Mouse (Mus musculus): ENCODE results near the gene Fer1l4. TPM values are rescaled to one million over a fixed set of nuclear protein-coding genes. Genes with fewer than 3 reads are reported as not detected.

The Fer1l4 gene
- polyA plus RNA-seq, 1 experiment from 2014 or later = 0.04 TPM

DNA sequence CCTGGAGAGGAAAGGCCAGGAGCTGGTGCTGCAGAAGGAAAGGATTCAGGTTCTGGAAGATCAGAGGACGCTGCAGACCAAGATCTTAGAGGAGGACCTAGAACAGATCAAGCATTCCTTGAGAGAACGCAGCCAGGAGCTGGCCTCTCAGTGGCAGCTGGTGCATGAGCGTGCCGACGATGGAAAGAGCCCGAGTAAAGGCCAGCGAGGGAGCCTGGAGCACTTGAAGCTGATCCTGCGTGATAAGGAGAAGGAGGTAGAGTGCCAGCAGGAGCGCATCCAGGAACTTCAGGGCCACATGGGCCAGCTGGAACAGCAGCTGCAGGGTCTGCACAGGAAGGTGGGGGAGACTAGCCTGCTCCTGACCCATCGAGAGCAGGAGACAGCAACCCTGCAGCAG is 61.6 kb downstream of the Fer1l4 start:
- Histone ChIP-seq H3K4me3 (0 out of 2 replicates have a peak overlapping the region, but pooled peaks have one; percentile 12), H3K4me1 (no peaks in the 10 kb centered on the region), H3K36me3 (peaks cover 100% of the 10 kb centered on the region), H3K9me3 (replicated peaks) (no peaks in the 10 kb centered on the region), H3K27ac (replicated peaks) (no peak overlapping the region), H3K27me3 (ENCODE audit: low read depth, poor library complexity, severe bottlenecking) (no peaks in the 10 kb centered on the region)
- 97% methylated on average over 10 of the region's 10 CpGs for WGBS
- DNase-seq (ENCODE audit: low spot score) = no peak

DNA sequence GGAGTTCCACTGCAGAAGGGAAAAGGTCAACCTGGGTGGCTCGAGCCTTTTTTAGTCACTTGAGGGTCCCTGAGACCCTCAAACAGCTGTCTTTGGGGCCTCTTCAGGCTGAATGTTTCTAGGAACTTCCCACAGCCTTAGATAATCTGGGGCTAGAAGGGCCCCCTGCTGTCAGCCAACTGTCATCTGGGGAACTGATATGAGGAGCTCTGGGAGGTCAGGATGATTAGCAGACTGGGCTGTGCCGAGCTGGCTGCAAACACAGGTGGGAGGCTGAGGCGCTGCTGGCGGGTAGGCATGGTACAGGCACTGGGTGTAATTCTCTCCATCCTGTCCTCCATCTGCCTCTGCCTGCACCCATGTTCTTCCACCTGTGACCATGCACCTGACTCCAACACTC is 63.7 kb downstream of the Fer1l4 start:
- DNase-seq (ENCODE audit: low spot score) = no peak
- no peaks in the 10 kb centered on the region for H3K4me1 ChIP-seq
- no peak overlapping the region for H3K27ac ChIP-seq (replicated peaks)
- 85% methylated on average over 4 of the region's 4 CpGs for WGBS
- peaks cover 100% of the 10 kb centered on the region for H3K36me3 ChIP-seq
- H3K9me3 ChIP-seq (replicated peaks) = no peaks in the 10 kb centered on the region
- no peak overlapping the region; the same call in 1 of the 2 replicates for H3K4me3 ChIP-seq
- H3K27me3 ChIP-seq (ENCODE audit: low read depth, poor library complexity, severe bottlenecking) = no peaks in the 10 kb centered on the region

DNA sequence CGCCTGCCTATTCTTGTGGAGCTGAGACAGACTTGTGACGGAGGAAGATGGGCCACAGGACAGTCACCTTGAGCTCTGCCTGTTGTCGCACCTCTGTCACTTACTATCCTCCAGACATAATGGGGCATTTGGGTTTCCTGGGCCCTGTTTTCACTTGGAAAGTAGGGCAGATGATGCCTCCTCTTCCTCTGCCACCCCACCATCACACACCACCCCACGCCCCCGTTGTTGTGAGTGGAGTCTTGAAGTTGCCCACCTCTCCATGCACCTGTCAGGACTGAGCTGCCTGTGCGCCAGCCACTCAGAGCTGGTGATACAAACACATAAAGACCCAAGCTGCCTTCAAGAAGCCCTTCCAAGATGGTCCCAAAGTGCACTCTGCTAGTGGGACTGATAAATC is 65.6 kb downstream of the Fer1l4 start:
- no peaks in the 10 kb centered on the region for H3K27me3 ChIP-seq (ENCODE audit: low read depth, poor library complexity, severe bottlenecking)
- H3K36me3 ChIP-seq = peaks cover 100% of the 10 kb centered on the region
- WGBS = 96% methylated on average over 6 of the region's 6 CpGs
- no peaks in the 10 kb centered on the region for H3K9me3 ChIP-seq (replicated peaks)
- H3K4me3 ChIP-seq = no peak overlapping the region
- H3K27ac ChIP-seq (replicated peaks) = no peak overlapping the region
- no peak for DNase-seq (ENCODE audit: low spot score)
- no peaks in the 10 kb centered on the region for H3K4me1 ChIP-seq

DNA sequence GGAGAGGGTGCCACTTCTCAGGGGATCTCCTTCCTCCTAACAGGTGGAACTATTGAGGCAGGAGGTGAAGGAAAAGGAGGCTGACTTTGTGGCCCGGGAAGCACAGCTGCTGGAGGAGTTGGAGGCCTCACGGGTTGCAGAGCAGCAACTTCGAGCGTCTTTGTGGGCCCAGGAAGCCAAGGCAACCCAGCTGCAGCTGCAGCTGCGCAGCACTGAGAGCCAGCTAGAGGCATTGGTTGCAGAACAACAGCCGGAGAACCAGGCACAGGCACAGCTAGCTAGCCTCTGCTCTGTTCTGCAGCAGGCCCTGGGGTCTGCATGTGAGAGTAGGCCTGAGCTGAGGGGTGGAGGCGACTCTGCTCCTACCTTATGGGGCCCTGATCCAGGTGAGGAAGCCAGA is 67.0 kb downstream of the Fer1l4 start:
- no peak for DNase-seq (ENCODE audit: low spot score)
- H3K4me1 ChIP-seq = no peaks in the 10 kb centered on the region
- no peak overlapping the region for H3K27ac ChIP-seq (replicated peaks)
- H3K27me3 ChIP-seq (ENCODE audit: low read depth, poor library complexity, severe bottlenecking) = no peaks in the 10 kb centered on the region
- no peaks in the 10 kb centered on the region for H3K9me3 ChIP-seq (replicated peaks)
- H3K36me3 ChIP-seq = peaks cover 100% of the 10 kb centered on the region
- WGBS = 90% methylated on average over 7 of the region's 7 CpGs
- H3K4me3 ChIP-seq = no peak overlapping the region

DNA sequence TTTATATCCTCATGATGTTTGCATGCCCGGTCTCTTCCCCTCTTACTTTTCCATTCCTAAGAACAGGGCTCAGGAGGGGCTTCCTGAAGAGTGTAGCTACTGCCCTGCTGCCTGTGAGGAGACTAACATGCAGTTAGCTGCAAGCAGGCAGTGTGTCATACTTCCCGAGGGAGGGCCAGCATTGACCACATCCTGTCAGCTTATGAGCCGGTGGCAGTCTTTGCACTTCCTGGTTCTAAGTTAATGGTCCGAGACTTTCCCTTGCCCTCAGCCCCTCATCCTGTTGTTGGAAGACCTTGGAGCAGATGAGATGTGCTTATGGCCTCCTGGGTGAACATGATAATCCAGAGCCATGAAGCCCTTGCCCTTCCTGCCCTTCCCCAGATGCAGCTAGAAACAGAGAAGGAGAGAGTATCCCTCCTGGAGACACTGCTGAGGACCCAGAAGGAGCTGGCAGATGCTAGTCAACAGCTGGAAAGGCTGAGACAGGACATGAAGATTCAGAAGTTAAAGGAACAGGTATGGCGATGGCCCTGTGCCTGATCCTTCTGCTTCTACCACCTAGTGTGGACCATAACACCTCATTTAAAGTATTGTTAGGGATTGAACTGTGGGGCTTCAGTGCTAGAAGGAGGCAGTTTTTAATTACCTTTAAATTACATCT is 73.3 kb downstream of the Fer1l4 start:
- no peak for DNase-seq (ENCODE audit: low spot score)
- Histone ChIP-seq H3K27me3 (ENCODE audit: low read depth, poor library complexity, severe bottlenecking) (no peaks in the 10 kb centered on the region), H3K36me3 (peaks cover 99% of the 10 kb centered on the region), H3K27ac (replicated peaks) (no peak overlapping the region), H3K4me1 (no peaks in the 10 kb centered on the region), H3K9me3 (replicated peaks) (no peaks in the 10 kb centered on the region), H3K4me3 (no peak overlapping the region)
- WGBS = 84% methylated on average over 5 of the region's 5 CpGs

DNA sequence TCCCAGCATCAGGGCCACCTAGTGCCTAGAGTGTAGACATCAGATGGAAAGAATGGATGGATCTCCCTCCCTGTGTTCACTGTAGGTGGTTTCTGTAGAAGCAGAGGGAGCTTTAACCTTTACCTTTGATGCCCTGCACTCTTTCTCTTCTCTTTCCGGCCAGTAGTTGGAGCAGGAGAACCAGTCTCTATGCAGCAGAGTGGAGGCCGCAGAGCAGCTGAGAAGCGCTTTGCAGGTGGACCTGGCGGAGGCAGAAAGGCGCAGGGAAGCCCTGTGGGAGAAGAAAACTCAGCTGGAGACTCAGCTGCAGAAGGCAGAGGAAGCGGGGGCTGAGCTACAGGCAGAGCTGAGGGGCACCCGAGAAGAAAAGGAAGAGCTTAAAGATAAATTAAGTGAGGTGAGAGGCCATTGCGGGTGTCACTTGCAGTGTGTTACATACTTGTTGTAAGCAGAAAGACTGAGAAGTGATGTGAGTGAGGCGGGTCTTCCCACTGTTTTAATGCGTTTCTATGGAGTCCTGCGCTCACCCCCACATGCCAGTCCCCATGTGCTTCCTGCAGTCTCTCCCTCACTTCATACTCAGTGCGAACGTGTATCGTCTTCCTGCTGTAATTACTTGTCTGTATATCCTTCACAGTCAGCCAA is 78.5 kb downstream of the Fer1l4 start:
- no peak for DNase-seq (ENCODE audit: low spot score)
- Histone ChIP-seq H3K9me3 (replicated peaks) (no peaks in the 10 kb centered on the region), H3K36me3 (peaks cover 96% of the 10 kb centered on the region), H3K27me3 (ENCODE audit: low read depth, poor library complexity, severe bottlenecking) (no peaks in the 10 kb centered on the region), H3K27ac (replicated peaks) (no peak overlapping the region), H3K4me1 (no peaks in the 10 kb centered on the region), H3K4me3 (no peak overlapping the region)
- WGBS = 83% methylated on average over 14 of the region's 14 CpGs

DNA sequence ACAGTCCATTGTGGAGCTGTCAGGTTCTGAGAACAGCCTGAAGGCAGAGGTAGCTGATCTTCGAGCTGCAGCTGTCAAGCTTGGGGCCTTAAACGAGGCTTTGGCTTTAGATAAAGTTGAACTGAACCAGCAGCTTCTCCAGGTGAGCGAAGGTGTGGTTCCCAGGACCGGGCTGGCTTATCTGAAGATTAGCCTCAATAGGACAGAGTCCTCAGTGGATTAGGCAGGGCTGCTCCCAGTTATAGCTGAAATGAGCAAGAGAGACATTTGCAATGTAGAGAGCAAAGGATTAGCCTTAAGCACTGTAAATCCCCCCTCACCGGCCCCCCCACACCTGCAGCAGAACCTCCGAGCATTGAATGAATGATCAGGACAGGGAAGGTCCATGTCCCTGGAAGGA is 79.4 kb downstream of the Fer1l4 start:
- DNase-seq (ENCODE audit: low spot score) = no peak
- Histone ChIP-seq H3K36me3 (peaks cover 96% of the 10 kb centered on the region), H3K27ac (replicated peaks) (no peak overlapping the region), H3K4me3 (no peak overlapping the region), H3K27me3 (ENCODE audit: low read depth, poor library complexity, severe bottlenecking) (no peaks in the 10 kb centered on the region), H3K4me1 (no peaks in the 10 kb centered on the region), H3K9me3 (replicated peaks) (no peaks in the 10 kb centered on the region)
- 80% methylated on average over 6 of the region's 6 CpGs for WGBS

Other genes starting within 250 kb of the Fer1l4 start
- gene BC029722, start 233.5 kb downstream of the Fer1l4 start, polyA plus RNA-seq (2016; fragmentation: Nextera tagmentation; extraction: Ambion mirVana) = 6.8 and 10.5 TPM in 2 replicates
- 227 and 257 TPM in 2 replicates for gene Eif6, start 226.0 kb downstream of the Fer1l4 start, polyA plus RNA-seq (2016; fragmentation: Nextera tagmentation; extraction: Ambion mirVana)
- gene Fam83c, start 218.1 kb downstream of the Fer1l4 start, polyA plus RNA-seq (2016; fragmentation: Nextera tagmentation; extraction: Ambion mirVana) = 0.16 and 0.50 TPM in 2 replicates
- 81.9 and 86.3 TPM in 2 replicates for gene Uqcc1, start 122.6 kb downstream of the Fer1l4 start, polyA plus RNA-seq (2016; fragmentation: Nextera tagmentation; extraction: Ambion mirVana)
- gene Gm15557, start 112.2 kb downstream of the Fer1l4 start, polyA plus RNA-seq (2016; fragmentation: Nextera tagmentation; extraction: Ambion mirVana) = 0.10 TPM in 1 of 2 replicates, not detected in the other
- gene Gdf5, start 107.6 kb downstream of the Fer1l4 start, polyA plus RNA-seq (2016; fragmentation: Nextera tagmentation; extraction: Ambion mirVana) = 0.07 TPM in 2 replicates
- 24.1 and 24.3 TPM in 2 replicates for gene Cep250, start 96.5 kb downstream of the Fer1l4 start, polyA plus RNA-seq (2016; fragmentation: Nextera tagmentation; extraction: Ambion mirVana)
- 1.2 and 2.3 TPM in 2 replicates for gene 6430550D23Rik, start 45.0 kb downstream of the Fer1l4 start, polyA plus RNA-seq (2016; fragmentation: Nextera tagmentation; extraction: Ambion mirVana)
- 211 and 239 TPM in 2 replicates for gene Ergic3, start 44.9 kb downstream of the Fer1l4 start, polyA plus RNA-seq (2016; fragmentation: Nextera tagmentation; extraction: Ambion mirVana)
- gene Spag4, start 12.2 kb upstream of the Fer1l4 start, polyA plus RNA-seq (2016; fragmentation: Nextera tagmentation; extraction: Ambion mirVana) = 6.1 and 6.5 TPM in 2 replicates
- gene Cpne1, start 59.0 kb upstream of the Fer1l4 start, polyA plus RNA-seq (2016; fragmentation: Nextera tagmentation; extraction: Ambion mirVana) = 58.9 and 67.0 TPM in 2 replicates
- gene Rbm12, start 59.0 kb upstream of the Fer1l4 start, polyA plus RNA-seq (2016; fragmentation: Nextera tagmentation; extraction: Ambion mirVana) = 43.9 and 47.2 TPM in 2 replicates
- 19.1 and 27.3 TPM in 2 replicates for gene Gm28036, start 74.1 kb upstream of the Fer1l4 start, polyA plus RNA-seq (2016; fragmentation: Nextera tagmentation; extraction: Ambion mirVana)
- 426 and 441 TPM in 2 replicates for gene Romo1, start 91.1 kb upstream of the Fer1l4 start, polyA plus RNA-seq (2016; fragmentation: Nextera tagmentation; extraction: Ambion mirVana)
- 46.0 and 46.7 TPM in 2 replicates for gene Nfs1, start 91.2 kb upstream of the Fer1l4 start, polyA plus RNA-seq (2016; fragmentation: Nextera tagmentation; extraction: Ambion mirVana)
- 584 and 587 TPM in 2 replicates for gene Rbm39, start 127.3 kb upstream of the Fer1l4 start, polyA plus RNA-seq (2016; fragmentation: Nextera tagmentation; extraction: Ambion mirVana)
- 75.5 and 82.8 TPM in 2 replicates for gene Phf20, start 143.5 kb upstream of the Fer1l4 start, polyA plus RNA-seq (2016; fragmentation: Nextera tagmentation; extraction: Ambion mirVana)

Data from midbrain, embryonic 10.5 days (tissue).